Mouse (Mus musculus) c-Kit-positive CD71-positive TER-119-positive erythroid progenitor cells, embryonic 14.5 days (primary cell): ENCODE data around the gene Gps1.
A peak's percentile ranks its signal among the peaks of the same experiment; 100 is the strongest.
"Not testable (repeated sequence)": the region's sequence is repeated elsewhere in the genome, so short reads cannot be mapped to it uniquely, and the experiment has no call there.

Experiments used
- DNase-seq: peaks from one replicate; pipeline ENCODE4 v3.0.0-alpha.2; 2013; ENCODE audit warnings: low spot score

The Gps1 gene

DNA sequence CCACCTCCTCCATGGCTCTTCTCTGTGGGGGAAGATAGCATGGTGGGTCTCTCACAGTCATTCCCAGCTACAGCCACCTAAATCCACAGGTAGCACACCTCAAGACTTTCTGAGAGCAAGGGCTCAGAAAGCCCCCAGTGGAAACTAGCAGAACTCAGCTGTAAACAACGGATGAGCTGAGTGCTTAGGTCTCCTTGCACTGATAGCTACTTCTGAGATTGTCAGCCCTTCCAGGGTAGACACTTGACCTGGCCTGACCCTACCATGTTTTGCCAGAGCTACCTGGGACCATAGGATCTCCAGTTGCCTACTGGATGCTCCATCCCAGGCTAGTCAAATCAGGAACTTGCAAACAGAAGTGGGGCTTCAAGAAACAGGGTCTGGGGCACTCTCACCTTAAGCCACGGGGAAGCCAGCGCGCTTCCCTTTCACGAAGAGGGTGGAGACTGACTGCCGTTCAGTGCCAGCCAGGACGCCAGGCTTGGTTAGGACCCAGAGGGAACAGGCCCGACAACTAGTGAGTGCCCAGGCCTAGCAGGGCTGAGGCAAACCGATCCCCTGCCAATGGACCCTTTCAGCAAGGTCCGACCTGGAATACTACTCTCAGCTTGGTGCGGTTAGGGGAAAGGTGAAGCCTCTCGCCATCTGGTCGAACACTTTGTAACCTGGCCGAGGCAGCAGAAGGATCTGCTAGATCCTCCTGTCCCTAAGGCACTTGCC lies 38.9 kb downstream of the Gps1 start:
- peak; percentile 36 for DNase-seq

GRCm38 (mm10) chr11:120823551-120823947 lies 39.5 kb downstream of the Gps1 start:
- DNase-seq = peak; percentile 54

DNA sequence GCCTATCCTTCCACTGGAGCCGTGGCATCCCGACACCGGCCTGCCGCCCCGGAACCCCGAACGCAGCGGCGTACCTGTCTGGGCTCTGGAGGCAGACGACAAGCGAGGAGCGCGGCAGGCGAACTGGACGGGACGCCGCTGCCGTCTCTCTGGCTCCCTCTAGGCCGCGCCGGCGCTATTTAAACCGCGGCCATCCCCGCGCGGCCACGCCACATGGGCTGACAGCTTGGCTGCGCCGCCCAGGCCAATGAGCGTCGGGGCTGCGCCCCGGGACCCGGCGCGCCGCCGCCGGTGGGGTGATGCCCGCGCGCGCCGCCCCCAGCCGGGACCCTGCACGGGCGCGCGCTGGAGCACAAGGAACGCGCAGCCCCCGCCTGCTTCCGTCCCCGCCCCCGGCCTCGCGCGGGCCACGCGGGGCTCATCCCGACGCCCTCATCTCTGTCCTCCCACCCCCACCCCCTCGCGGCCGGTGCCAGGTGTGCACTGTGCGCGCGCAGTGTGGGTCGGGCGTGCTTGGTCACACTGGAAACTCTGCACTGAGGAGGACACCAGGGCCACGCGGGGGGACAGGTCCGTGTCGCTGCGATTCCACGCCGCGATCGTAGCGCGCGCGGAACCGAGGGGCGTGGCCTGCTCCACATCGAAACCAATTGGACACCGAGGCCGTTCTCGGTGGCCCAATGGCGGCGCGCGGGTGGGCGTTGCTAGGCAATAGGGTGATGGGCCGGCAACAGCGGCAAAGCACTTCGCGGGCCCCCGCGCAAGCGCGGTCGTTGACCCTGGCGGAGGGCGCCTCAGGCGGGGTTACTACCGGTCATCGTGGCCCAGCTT lies 40.1 kb downstream of the Gps1 start, which contains the start of gene Fasn:
Fasn (minus strand) TSS at position 592 of the 831 bp plus-strand sequence.
- DNase-seq = peak; percentile 85

GRCm38 (mm10) chr11:120824787-120825288 lies 40.8 kb downstream of the Gps1 start:
- no peak for DNase-seq

GRCm38 (mm10) chr11:120825289-120825863 lies 41.3 kb downstream of the Gps1 start:
- no peak for DNase-seq

GRCm38 (mm10) chr11:120826016-120826953 lies 42.2 kb downstream of the Gps1 start:
- DNase-seq = no peak

DNA sequence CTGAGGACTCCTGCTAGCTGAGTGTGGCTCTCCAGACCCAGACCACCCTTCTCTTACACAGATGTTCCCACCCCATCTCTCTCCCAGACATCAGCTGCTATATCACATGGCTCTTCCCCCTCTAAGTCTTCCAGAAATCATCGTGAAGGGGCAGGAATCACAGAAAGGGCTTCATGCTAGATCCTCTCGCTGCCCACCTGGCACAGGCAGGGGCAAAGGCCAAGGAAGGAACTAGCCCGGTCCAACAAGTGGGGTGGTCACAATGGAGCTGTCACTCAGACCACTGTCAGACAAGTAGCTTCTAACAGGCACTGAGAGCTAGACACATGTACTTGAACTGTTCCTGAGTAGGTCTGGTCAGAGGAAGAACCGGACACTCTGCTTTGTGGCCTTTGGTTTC lies 44.3 kb downstream of the Gps1 start:
- no peak for DNase-seq

DNA sequence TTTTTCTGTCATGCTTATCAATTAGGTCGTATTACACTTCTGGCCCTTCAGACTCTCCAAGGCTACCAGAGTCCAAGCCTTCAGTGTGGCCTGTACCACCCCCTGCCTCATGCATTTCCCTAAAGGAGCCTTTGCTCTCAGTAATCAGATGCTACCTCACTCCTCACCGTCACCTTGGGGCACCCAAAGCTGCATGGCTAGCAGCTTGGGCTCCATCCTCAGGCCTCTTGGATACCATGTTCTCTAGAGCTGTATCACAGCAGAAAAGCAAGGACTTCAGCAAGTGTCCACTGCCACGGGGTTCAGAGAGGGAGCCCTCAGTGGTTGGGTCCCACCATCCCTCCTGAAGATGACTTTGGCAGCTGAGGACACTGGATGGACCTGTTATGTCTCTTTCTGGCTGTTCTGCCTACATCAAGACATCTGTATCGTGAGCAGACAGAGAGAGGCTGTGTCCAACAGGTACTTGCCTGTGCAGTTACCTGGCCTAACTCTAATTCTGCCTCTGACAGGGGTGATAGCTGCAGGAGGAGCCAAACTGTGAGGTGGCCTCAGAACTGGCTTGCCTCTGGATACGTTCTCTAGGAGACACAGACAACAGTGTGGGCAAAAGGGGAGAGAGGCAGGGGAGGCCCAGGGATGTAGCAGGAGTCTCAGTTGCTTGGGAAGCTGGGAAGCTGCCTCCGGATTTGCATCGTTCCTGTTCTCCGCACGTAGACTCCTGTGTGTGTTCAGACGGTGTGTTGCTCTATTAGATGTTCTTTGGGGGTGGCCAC lies 45.9 kb downstream of the Gps1 start:
- no peak for DNase-seq

DNA sequence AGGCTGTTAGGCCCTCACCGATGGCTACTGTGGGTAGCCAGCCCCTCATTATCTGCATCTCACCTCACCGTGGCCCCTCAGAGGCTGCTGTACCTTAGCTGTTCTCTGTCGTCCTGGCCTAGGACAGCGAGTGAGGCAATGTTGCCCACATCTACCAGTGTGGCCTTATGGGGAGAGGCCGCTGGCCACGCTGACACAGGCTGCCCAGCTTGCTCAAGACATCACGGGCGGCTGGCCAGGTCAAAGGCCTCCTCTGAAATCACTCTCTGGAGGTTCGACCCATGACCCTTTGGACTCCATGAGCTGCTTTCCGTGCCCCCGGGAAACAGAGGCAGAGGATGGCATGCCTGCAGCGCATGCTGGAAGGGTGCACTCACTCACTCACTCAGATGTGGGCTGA lies 46.6 kb downstream of the Gps1 start:
- DNase-seq = no peak

DNA sequence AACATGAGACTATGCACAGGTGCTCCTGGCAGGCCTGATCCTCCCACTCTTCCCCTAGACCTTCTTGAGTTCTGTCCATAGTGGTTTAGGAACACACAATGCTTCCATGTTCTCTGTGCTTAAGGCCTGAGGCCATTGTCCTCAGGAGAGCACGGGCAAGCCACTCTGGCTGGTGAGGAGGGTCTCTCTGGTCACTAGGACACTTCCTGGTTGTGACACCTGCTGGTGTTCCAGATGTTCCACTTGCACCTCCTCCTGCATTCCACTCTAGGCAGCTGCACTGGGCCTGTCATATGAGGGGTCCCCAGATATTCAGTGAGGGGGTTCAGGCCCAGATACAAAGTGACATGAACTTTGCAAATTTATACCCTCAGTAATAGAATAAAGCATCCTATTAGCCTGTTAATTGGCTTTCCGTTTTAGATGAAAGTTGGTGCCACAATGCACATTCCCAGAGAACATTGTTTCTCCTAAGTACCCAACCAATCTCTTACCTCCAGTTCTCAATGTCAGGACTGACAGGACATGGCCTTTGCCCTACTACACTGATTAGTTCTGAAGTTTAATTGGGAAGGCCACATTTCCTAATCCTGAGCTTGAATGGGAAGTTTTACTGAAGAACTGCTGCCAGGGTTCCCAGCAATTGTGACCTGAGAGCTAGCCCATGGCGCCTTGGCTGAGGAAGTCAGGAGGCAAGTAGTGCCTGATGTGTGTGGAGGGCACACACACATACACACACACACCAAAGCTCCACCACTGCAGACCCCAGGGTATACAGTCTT lies 47.8 kb downstream of the Gps1 start:
- DNase-seq = no peak

DNA sequence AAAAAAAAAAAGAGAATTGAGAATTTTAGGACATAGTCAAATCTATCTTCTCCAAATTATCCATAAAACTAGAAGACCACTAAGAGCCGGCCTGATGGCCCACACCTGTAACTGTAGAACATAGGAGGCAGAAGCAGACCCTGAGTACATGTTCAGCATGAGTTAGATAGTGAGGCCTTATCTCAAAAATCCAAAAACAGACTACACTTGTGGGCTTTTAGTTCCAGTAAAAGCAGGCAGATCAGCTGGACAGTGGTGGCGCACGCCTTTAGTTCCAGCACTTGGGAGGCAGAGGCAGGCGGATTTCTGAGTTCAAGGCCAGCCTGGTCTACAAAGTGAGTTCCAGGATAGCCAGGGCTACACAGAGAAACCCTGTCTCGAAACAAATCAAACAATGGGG lies 48.9 kb downstream of the Gps1 start:
- not testable (repeated sequence) for DNase-seq

- DNase-seq = no peak
These were observed 49.6 kb downstream of the Gps1 start for GRCm38 (mm10) chr11:120833555-120834280.
